Mouse (Mus musculus): ENCODE data around the gene Prss23. TPM values are rescaled to one million over a fixed set of nuclear protein-coding genes. Genes with fewer than 3 reads are reported as not detected.

The Prss23 gene
- total and polyA plus RNA-seq, 3 experiments = 0.16 TPM; not detected in 2

DNA sequence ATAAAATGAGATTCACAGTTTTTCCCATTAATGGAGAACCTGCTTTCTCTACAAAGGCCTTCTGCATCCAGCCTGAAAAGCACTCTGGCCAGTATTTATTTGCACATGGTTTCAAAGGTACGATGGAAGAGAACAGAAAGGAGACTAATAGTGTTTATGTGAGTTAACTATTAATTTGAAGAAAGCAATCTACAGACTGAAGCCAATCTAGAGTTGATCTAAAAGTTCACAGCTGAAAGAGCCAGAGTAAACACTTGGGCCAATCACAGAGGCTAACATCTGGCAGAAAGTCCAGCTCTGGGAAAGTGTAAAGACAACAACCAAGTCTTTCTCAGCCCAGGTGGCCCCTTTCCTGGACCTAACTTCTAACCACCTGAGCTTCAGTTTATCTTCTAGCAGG is 27.1 kb upstream of the Prss23 start:
- no peaks in the 10 kb centered on the region for H3K27me3 ChIP-seq (ENCODE audit: insufficient read depth, low read length)
- no peak overlapping the region for H3K4me3 ChIP-seq (ENCODE audit: low read depth, low read length)
- no peak for TF ChIP-seq GATA1 (IDR thresholded peaks at IDR 0.05; ENCODE audit: borderline replicate concordance, low read length)
- TF ChIP-seq CTCF (IDR thresholded peaks at IDR 0.05; ENCODE audit: low read depth, low read length) = no peak
- no peak for TF ChIP-seq GATA2 (IDR thresholded peaks at IDR 0.05; ENCODE audit: borderline replicate concordance, low read depth, low read length)
- TF ChIP-seq TAL1 (conservative IDR thresholded peaks at IDR 0.05; ENCODE audit: low read depth, low read length) = no peak
- no peak for TF ChIP-seq POLR2AphosphoS5 (IDR thresholded peaks at IDR 0.05; ENCODE audit: insufficient replicate concordance, low read depth, low read length)
- no peak for ATAC-seq (ENCODE audit: extremely low read depth, insufficient number of reproducible peaks, low FRiP score, poor library complexity, severe bottlenecking)
- DNase-seq (ENCODE audit: low spot score) = no peak
- H3K36me3 ChIP-seq (replicated peaks) = no peaks in the 10 kb centered on the region
- no peaks in the 10 kb centered on the region for H3K4me1 ChIP-seq (ENCODE audit: insufficient read depth, low read depth, low read length)
- no peaks in the 10 kb centered on the region for H3K9me3 ChIP-seq (replicated peaks)

- Histone ChIP-seq H3K4me3 (ENCODE audit: low read depth, low read length) (no peak overlapping the region), H3K36me3 (replicated peaks) (no peaks in the 10 kb centered on the region), H3K4me1 (ENCODE audit: insufficient read depth, low read depth, low read length) (no peaks in the 10 kb centered on the region), H3K27me3 (ENCODE audit: insufficient read depth, low read length) (no peaks in the 10 kb centered on the region), H3K9me3 (replicated peaks) (no peaks in the 10 kb centered on the region)
- no peak for DNase-seq (ENCODE audit: low spot score)
- TF ChIP-seq GATA2 (IDR thresholded peaks at IDR 0.05; ENCODE audit: borderline replicate concordance, low read depth, low read length) = no peak
- no peak for TF ChIP-seq POLR2AphosphoS5 (IDR thresholded peaks at IDR 0.05; ENCODE audit: insufficient replicate concordance, low read depth, low read length)
- TF ChIP-seq CTCF (IDR thresholded peaks at IDR 0.05; ENCODE audit: low read depth, low read length) = no peak
- no peak for TF ChIP-seq GATA1 (IDR thresholded peaks at IDR 0.05; ENCODE audit: borderline replicate concordance, low read length)
- TF ChIP-seq TAL1 (conservative IDR thresholded peaks at IDR 0.05; ENCODE audit: low read depth, low read length) = no peak
- ATAC-seq (ENCODE audit: extremely low read depth, insufficient number of reproducible peaks, low FRiP score, poor library complexity, severe bottlenecking) = no peak
Measured at GRCm38 (mm10) chr7:89540976-89541375, 14.0 kb upstream of the Prss23 start.

GRCm38 (mm10) chr7:89539391-89539790 is 12.4 kb upstream of the Prss23 start:
- Histone ChIP-seq H3K4me3 (ENCODE audit: low read depth, low read length) (no peak overlapping the region), H3K9me3 (replicated peaks) (no peaks in the 10 kb centered on the region), H3K36me3 (replicated peaks) (no peaks in the 10 kb centered on the region), H3K4me1 (ENCODE audit: insufficient read depth, low read depth, low read length) (no peaks in the 10 kb centered on the region), H3K27me3 (ENCODE audit: insufficient read depth, low read length) (no peaks in the 10 kb centered on the region)
- TF ChIP-seq TAL1 (conservative IDR thresholded peaks at IDR 0.05; ENCODE audit: low read depth, low read length) (no peak), POLR2AphosphoS5 (IDR thresholded peaks at IDR 0.05; ENCODE audit: insufficient replicate concordance, low read depth, low read length) (no peak), CTCF (IDR thresholded peaks at IDR 0.05; ENCODE audit: low read depth, low read length) (no peak), GATA2 (IDR thresholded peaks at IDR 0.05; ENCODE audit: borderline replicate concordance, low read depth, low read length) (no peak)
- DNase-seq (ENCODE audit: low spot score) (no peak), ATAC-seq (ENCODE audit: extremely low read depth, insufficient number of reproducible peaks, low FRiP score, poor library complexity, severe bottlenecking) (no peak)

- no peak overlapping the region for H3K4me3 ChIP-seq (ENCODE audit: low read depth, low read length)
- TF ChIP-seq CTCF (IDR thresholded peaks at IDR 0.05; ENCODE audit: low read depth, low read length) = no peak
- no peak for TF ChIP-seq GATA2 (IDR thresholded peaks at IDR 0.05; ENCODE audit: borderline replicate concordance, low read depth, low read length)
- TF ChIP-seq TAL1 (conservative IDR thresholded peaks at IDR 0.05; ENCODE audit: low read depth, low read length) = no peak
- TF ChIP-seq GATA1 (IDR thresholded peaks at IDR 0.05; ENCODE audit: borderline replicate concordance, low read length) = no peak
- no peak for TF ChIP-seq POLR2AphosphoS5 (IDR thresholded peaks at IDR 0.05; ENCODE audit: insufficient replicate concordance, low read depth, low read length)
- H3K27me3 ChIP-seq (ENCODE audit: insufficient read depth, low read length) = peaks cover 2% of the 10 kb centered on the region; the same call in 1 of the 2 replicates
- H3K36me3 ChIP-seq (replicated peaks) = no peaks in the 10 kb centered on the region
- DNase-seq (ENCODE audit: low spot score) (no peak), ATAC-seq (ENCODE audit: extremely low read depth, insufficient number of reproducible peaks, low FRiP score, poor library complexity, severe bottlenecking) (no peak; the same call in 1 of the 2 replicates)
- no peaks in the 10 kb centered on the region for H3K4me1 ChIP-seq (ENCODE audit: insufficient read depth, low read depth, low read length)
- no peaks in the 10 kb centered on the region for H3K9me3 ChIP-seq (replicated peaks)
Measured at GRCm38 (mm10) chr7:89527430-89527856, 456 bp upstream of the Prss23 start.

- no peaks in the 10 kb centered on the region for H3K9me3 ChIP-seq (replicated peaks)
- H3K4me3 ChIP-seq (ENCODE audit: low read depth, low read length) = no peak overlapping the region
- TF ChIP-seq GATA2 (IDR thresholded peaks at IDR 0.05; ENCODE audit: borderline replicate concordance, low read depth, low read length) = no peak
- TF ChIP-seq POLR2AphosphoS5 (IDR thresholded peaks at IDR 0.05; ENCODE audit: insufficient replicate concordance, low read depth, low read length) = no peak
- no peak for TF ChIP-seq TAL1 (conservative IDR thresholded peaks at IDR 0.05; ENCODE audit: low read depth, low read length)
- TF ChIP-seq GATA1 (IDR thresholded peaks at IDR 0.05; ENCODE audit: borderline replicate concordance, low read length) = no peak
- no peak for TF ChIP-seq CTCF (IDR thresholded peaks at IDR 0.05; ENCODE audit: low read depth, low read length)
- H3K36me3 ChIP-seq (replicated peaks) = no peaks in the 10 kb centered on the region
- H3K4me1 ChIP-seq (ENCODE audit: insufficient read depth, low read depth, low read length) = no peaks in the 10 kb centered on the region
- no peak for ATAC-seq (ENCODE audit: extremely low read depth, insufficient number of reproducible peaks, low FRiP score, poor library complexity, severe bottlenecking)
- H3K27me3 ChIP-seq (ENCODE audit: insufficient read depth, low read length) = peaks cover 2% of the 10 kb centered on the region; the same call in 1 of the 2 replicates
- no peak for DNase-seq (ENCODE audit: low spot score)
Measured at GRCm38 (mm10) chr7:89523816-89524215, 3.2 kb downstream of the Prss23 start.

- no peak for DNase-seq (ENCODE audit: low spot score)
- Histone ChIP-seq H3K4me1 (ENCODE audit: insufficient read depth, low read depth, low read length) (no peaks in the 10 kb centered on the region), H3K9me3 (replicated peaks) (no peaks in the 10 kb centered on the region), H3K4me3 (ENCODE audit: low read depth, low read length) (no peak overlapping the region), H3K36me3 (replicated peaks) (no peaks in the 10 kb centered on the region), H3K27me3 (ENCODE audit: insufficient read depth, low read length) (peaks cover 4% of the 10 kb centered on the region)
- TF ChIP-seq GATA2 (IDR thresholded peaks at IDR 0.05; ENCODE audit: borderline replicate concordance, low read depth, low read length) (no peak), TAL1 (conservative IDR thresholded peaks at IDR 0.05; ENCODE audit: low read depth, low read length) (no peak), POLR2AphosphoS5 (IDR thresholded peaks at IDR 0.05; ENCODE audit: insufficient replicate concordance, low read depth, low read length) (no peak), CTCF (IDR thresholded peaks at IDR 0.05; ENCODE audit: low read depth, low read length) (no peak), GATA1 (IDR thresholded peaks at IDR 0.05; ENCODE audit: borderline replicate concordance, low read length) (no peak)
- ATAC-seq (ENCODE audit: extremely low read depth, insufficient number of reproducible peaks, low FRiP score, poor library complexity, severe bottlenecking) = no peak
Measured at GRCm38 (mm10) chr7:89522170-89522569, 4.8 kb downstream of the Prss23 start.
